Mouse (Mus musculus): Measurements from ENCODE around the gene Ltbp3.
"Not testable (repeated sequence)": the region's sequence is repeated elsewhere in the genome, so short reads cannot be mapped to it uniquely, and the experiment has no call there.

Gene Ltbp3

DNA sequence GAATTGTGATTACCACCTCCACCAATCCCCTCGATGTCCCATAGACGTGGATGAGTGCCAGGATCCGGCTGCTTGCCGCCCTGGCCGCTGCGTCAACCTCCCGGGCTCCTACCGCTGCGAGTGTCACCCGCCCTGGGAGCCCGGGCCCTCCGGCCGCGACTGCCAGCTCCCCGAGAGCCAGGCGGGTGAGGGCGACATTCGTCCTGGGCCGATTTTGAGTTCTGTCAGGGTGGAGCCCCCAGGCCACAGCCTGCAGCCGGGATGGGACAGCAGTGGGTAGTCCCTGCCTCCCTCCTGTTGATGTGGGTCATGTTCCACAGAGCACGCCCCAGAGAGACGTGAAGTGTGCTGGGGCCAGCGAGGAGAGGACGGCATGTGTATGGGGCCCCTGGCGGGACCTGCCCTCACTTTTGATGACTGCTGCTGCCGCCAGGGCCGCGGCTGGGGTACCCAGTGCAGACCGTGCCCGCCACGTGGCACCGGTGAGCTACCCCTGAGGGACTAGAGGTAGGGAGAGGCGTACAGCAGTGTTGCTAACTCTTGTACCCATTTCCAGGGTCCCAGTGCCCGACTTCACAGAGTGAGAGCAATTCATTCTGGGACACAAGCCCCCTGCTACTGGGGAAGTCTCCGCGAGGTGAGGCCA lies 16.4 kb downstream of the Ltbp3 start:
- DNase-seq: no peak

DNA sequence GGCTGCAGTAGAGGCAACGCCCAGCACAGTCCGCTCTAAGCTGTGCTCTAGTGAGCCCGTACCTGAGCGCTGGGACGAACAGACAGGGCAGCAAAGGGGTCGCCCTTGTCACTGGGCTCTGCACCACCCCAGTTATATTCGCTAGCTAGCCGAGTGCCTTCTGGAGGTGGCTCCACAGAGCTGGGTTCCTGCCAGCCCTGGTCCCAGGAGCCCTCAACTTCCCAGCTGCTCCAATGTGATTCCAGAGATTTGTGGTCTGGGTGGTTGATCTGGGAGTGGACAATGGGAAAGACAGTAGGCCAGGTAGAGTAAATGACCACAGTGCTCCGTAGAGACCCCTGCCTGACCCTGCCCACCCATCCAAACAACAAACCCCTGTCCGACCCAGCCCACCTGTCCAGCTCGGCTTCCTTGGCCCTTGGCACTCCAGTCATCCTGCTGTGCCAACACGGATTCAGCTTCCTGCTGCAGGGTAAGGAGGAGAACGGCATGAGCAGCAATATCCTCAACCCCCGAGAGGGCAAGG lies 18.2 kb downstream of the Ltbp3 start:
- DNase-seq: no peak

DNA sequence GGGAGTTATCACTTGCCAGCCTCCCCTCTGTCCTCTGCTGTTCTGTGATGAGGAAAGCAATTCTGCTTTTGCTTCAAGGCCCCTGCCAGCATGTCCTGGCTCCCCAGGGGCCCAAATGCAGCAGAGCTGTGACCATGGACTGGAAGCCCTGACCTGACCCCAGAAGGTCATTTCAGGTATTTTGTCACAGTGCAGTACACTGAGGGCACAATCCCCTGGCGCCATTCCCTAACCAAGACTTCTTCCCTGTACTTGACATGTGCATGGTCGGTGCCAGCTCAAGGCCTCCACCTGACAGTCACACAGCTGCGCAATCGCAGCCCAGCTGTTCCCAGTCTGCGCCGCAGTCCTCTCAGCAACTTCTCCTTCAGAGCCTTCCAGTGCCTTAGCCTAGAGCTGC lies 22.5 kb downstream of the Ltbp3 start:
- no peak for DNase-seq

- DNase-seq: no peak
Measured at GRCm38 (mm10) chr19:5767271-5767670, 26.6 kb downstream of the Ltbp3 start.

GRCm38 (mm10) chr19:5770311-5770710 lies 29.6 kb downstream of the Ltbp3 start:
- no peak for DNase-seq

GRCm38 (mm10) chr19:5770925-5771860 lies 30.5 kb downstream of the Ltbp3 start, which contains the start of gene Scyl1:
Gene Scyl1 (minus strand): TSS chr19:5771419.
- peak; percentile 94 for DNase-seq

DNA sequence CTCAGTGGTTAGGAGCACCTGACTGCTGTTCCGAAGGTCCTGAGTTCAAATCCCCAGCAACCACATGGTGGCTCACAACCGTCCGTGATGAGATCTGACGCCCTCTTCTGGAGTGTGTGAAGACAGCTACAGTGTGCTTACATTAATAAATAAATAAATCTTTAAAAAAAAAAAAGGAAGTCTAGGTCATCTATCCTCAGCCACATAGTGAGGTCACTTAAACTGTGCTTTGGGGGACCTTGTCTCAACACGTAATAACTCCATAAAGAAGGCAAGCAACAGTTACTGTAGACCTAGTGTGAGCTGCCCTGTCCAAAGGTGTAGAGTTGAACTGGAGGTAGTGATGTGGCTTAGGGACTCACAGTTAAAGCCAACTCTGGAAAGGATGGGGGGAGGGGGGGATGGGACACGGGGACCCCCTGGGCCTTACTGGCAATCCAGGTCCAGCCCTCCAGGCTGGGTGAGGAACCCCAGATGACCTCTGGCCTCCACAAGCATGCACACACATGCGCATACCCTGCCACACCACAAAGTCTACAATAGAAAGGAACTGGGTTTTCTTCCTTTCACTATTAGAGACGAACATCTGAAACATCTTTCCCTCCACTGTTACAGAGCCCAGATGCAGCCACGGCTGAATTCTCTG lies 36.8 kb downstream of the Ltbp3 start:
- DNase-seq: no peak

GRCm38 (mm10) chr19:5778312-5778711 lies 37.6 kb downstream of the Ltbp3 start:
- no peak for DNase-seq

- DNase-seq: no peak
Measured at GRCm38 (mm10) chr19:5780203-5780602, 39.5 kb downstream of the Ltbp3 start.

GRCm38 (mm10) chr19:5781532-5781931 lies 40.8 kb downstream of the Ltbp3 start:
- DNase-seq: no peak

GRCm38 (mm10) chr19:5782121-5782520 lies 41.4 kb downstream of the Ltbp3 start:
- no peak for DNase-seq

DNA sequence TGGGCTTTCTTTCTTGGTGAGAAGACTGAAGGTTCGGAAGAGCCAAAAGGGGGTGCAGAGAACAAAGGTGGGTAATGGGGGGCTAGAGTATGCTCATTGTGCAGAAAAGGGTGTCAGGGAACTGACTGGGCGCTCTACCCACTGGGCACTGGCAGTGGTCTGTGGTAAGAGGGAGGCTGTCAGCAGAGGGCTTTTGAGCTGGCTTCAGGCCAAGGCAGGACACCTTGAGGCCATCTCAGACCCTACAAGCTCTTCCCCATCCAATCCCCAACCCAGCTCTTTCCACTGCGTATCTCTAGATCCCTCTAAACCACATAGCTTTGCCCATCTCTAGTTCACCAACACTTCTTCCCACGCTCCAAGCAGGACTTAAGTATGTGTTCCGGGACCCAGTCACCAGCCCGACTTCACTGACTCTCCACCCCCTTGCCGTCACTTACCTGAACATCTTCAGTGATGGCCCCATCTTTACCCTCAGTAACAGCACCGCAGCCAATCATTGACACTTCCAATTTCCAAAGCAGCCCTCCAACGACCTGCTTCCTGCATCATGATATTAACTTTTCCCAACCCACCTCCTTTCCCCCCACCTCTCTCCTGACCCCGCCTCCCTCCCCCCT lies 44.4 kb downstream of the Ltbp3 start:
- DNase-seq: no peak

DNA sequence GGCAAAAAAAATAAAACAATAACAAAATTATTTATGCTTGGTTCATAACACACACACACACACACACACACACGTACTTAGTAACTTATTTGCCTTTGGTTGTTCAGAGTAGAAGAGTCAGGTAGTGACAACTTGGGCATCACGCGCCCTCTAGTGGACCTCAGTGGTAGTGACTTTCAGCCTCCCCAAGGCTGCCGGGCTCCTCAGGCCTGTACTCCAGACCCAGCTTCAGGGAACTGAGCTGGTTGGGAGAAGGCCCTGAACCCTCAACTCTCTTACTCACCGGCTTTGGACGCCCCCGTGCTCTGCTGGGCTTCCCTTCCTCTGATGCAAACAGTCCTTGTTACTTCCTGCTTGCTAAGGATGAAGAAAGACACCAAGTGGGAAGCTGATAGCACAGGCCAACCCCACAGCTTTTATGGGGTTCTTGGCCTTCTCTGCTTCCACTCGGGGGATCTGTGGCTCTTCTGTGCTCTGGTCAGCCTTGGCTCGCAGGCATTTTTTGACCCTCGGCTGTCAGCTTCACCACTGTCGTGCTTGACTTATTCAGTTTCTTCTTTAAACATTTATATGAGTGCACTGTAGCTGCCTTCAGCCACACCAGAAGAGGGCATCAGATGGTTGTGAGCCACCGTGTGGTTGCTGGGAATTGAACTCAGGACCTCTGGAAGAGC lies 45.9 kb downstream of the Ltbp3 start:
- peak; percentile 89 for DNase-seq

- DNase-seq: peak; percentile 88
Measured at GRCm38 (mm10) chr19:5787128-5787635, 46.5 kb downstream of the Ltbp3 start.

DNA sequence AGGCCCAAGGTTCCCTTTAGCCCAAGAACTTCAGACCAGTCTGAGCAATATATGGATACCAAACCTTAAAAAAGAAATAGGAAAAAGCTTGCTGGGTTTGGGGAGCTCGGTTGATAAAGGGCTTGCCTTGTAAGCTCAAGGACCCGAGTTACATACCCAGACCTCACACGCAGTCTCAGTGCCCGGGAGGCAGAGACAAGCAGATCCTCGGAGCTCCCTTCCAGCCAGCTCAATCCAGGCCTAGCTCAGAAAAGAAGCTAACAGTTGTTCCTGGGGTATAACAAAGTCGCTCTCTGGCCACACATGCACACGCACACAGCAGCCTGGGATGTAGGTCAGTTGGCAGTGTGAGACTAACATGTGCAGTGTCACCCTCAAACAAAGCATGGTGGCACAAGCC lies 47.2 kb downstream of the Ltbp3 start:
- no peak for DNase-seq

DNA sequence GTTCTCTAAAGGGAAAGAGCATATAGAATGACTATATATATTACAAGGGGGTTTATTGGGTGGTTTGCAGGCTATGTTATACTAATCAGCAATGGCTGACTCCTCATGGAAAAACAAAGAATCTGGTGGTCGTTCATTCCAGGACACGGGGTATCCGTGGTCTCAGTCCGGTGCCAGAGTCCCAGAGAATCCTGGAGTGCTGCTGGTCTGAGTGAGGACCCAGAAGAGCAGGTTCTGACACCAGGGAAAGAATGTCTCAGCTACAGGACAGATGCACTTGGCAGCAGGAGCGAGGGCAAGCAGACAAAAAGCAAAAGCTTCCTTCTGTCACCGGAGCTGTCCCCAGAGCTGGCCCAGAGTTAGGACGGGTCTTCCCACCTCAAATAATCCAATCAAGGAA lies 47.9 kb downstream of the Ltbp3 start:
- DNase-seq: no peak

- no peak for DNase-seq
Measured at GRCm38 (mm10) chr19:5789066-5789465, 48.4 kb downstream of the Ltbp3 start.

DNA sequence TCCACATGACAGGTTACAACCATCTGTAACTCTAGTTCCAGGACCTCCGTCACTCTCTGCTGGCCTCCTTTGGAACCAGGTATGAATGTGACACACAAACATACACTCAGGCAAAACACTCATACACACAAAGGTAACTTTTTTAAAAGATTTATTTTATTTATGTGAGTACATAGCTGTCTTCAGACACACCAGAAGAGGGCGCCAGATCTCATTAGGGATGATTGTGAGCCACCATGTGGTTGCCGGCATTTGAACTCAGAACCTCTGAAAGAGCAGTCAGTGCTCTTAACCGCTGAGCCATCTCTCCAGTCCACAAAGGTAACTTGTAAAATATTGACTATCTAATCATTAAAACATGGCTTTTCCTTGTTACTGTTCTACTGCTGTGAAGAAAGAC lies 50.6 kb downstream of the Ltbp3 start:
- no peak for DNase-seq

GRCm38 (mm10) chr19:5793116-5793515 lies 52.4 kb downstream of the Ltbp3 start:
- DNase-seq: peak; percentile 69

DNA sequence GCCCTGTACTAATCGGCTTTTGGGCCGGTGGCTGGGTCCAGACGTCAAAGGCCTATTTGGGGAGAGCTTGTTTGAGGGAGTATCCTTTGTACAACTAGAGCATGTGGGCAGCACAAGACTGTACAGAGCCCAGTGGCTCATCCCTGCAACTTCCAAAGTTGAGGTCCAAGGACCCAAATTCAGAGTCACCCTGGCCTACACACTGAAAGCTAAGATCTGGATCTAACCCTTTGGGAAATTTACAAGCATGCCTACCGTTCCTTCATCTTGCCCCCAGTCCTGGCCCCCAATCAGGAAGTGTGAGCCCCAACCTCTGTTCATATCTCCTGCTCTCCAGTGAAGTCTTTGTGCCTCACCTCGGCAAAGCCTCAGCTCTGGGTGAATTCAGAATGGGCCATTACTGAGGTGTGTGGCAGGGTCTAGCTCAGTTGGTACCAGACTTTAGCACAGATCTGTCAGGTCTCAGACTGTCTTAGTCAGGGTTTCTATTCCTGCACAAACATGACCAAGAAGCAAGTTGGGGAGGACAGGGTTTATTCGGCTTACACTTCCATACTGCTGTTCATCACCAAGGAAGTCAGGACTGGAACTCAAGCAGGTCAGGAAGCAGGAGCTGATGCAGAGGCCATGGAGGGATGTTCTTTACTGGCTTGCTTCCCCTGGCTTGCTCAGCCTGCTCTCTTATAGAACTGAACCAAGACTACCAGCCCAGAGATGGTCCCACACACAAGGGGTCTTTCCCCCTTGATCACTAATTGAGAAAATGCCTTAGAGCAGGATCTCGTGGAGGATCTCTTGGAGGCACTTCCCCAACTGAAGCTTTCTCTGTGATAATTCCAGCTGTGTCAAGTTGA lies 53.4 kb downstream of the Ltbp3 start:
- DNase-seq: not testable (repeated sequence)

Data from liver (tissue).